Mouse (Mus musculus) layer of hippocampus, adult 8-10 months (tissue): ENCODE results near the gene Gm4737. TPM values are rescaled to one million over a fixed set of nuclear protein-coding genes. Genes with fewer than 3 reads are reported as not detected.
"Not testable (repeated sequence)": the region's sequence is repeated elsewhere in the genome, so short reads cannot be mapped to it uniquely, and the experiment has no call there.

Experiments
- DNase-seq, 2 experiments: peaks; one replicate each; pipeline ENCODE4 v3.0.0; 2022; ENCODE audit warnings: low spot score in 2 of 2
- total RNA-seq, 4 experiments: library from RNA; stranded (reverse); gene quantifications; 2 replicates each; pipeline ENCODE4 v1.2.4; 2022

Gm4737 gene
- total RNA-seq, result 10 to 100 TPM; 12.3 to 16.1 (median 14.4) TPM

DNA sequence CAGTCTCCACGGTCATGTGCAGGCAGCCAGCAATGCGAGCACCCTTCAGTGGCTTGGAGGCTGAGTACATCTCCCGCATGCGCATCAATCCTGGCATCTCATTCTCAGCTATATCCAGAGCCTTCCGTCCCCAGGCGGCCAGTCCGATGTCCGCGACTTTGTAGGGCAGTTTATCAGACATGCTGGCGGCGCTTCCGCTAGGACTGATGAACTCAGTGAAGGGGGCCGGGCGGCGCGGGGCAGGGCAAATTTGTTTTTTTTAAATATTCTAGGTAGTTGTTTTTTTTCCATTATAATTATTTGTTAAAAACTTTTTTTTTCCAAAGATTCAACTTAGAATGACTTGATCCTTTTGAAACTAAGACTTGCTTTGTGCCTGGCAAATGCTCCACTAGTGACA, at the start of gene Gm4737:
Gene Gm4737, minus strand, starts transcription at position 246 of the 400 bp plus-strand sequence.
- DNase-seq, result not testable (repeated sequence)

- no peak for DNase-seq
These were observed 40.9 kb upstream of the Gm4737 start for GRCm38 (mm10) chr16:46195792-46196191.

GRCm38 (mm10) chr16:46183096-46183495, 28.2 kb upstream of the Gm4737 start:
- no peak for DNase-seq

DNA sequence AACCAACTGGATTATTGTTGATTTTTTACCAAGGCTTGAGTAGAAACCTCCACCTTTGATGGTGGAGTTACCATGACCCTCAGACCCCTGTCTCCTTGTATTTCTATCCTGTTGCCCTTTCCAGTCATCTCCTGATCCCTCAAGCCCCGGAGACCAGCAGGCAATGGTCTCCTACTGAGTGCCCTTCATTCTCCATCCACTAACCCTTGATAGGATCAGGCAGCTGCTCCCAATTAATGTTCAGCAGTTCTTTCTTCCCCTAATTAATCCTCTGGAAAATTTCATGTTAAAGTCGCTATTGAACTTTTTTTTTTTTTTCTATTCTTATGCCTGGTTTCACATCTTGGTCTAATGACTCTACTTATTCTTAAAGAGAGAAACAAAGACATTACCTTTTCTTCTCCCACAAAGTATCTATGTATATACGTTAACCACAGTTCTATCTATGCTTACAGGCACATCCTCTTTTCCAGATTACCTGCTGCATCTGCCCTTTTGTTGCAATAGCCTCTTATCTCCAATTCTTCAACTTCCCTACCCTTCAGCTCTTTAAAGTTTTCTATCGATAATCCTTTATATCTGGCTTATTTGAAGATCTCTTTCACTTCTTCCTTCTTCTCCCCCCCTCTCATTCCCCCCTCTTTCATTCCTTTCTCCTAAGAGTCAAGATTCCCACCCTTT, 23.4 kb upstream of the Gm4737 start:
- DNase-seq, result no peak

DNA sequence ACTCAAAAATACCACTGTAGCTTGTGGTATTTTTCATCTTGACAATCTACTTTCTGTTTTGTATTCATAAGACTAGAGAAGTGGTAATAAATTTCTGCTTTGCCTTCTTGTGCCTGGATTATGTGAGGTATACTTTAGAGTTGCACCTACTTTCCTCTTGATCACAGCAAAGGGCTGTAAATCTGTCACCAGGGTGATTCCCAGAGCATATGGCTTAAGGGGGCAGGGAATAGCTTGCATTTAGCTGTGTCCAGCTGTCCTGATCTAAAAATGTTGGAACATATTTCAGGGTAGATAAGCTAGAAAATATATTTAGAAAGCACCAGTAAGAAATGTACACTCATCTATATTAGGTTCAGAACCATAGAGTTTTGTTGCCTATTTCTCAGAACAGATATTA, 18.2 kb upstream of the Gm4737 start:
- no peak for DNase-seq

DNA sequence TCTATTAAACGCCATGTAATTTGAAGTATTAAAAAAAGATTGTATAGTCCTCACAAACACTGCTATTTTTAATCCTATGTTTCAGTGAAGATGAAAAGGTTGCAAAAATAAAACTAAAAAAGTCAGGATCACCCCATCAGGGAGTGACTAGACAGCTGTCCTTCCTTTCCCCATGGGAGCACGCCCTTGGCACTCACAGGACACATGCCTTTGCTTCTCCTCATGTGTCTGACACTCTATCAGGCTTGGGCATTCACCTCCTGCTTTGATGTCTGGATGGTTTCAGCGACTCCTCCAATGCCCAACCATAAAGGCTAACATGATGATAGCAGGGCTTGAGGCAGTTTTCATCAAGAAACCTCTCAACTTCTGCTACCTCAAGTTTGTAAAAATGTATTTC, 12.1 kb upstream of the Gm4737 start:
- no peak for DNase-seq

GRCm38 (mm10) chr16:46165305-46165704, 10.4 kb upstream of the Gm4737 start:
- no peak for DNase-seq

DNA sequence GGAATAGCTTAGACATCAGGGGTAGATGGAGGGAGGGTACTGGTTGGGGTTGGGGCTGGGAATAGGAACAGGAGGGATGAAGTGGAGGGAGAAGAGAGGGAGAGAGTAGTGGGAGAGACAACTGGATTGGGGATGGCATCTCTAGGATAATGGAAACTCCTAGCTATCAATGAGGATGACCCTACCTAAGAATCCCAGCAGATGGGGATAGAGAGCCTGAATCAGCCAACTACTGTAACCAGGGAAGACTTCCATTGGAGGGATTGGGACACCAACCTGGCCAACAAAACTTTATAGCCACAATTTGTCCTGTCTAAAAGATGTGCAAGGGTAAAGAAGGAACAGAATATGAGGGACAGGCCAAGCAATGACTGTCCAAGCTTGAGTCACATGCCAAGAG, 3.7 kb downstream of the Gm4737 start:
- DNase-seq, result no peak

DNA sequence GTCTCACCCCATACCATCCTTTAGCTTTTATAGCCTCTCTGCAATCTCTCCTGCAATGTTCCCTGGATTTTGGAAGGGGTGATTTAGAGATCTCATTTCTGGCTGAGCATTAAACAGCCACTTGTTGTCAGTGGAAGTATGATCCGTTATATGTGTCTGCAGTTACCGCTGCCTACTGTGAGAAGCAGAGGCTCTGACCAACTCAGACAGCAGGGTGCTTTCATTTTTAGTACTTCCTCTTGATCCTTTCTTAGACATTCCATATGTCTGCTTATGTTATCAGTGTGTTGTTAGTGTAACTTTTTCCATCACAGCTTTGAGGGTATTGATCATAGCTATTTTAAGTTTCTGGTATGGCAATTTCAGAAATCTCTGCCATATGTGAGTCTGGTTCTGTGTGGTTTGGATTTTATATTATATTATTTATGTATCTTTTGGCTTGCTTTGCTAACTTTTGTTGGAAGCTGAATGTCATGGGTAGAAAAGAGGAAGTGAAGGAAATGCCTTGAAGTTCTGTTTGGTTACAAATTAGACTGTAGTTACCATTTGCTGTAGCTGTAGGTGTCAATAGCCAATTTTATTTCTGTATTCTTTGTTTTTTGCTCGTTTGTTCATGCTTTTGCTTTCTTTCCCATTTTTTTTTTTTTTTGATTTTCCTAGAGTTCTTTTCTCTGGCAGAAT, 6.1 kb downstream of the Gm4737 start:
- DNase-seq, result no peak

- no peak for DNase-seq
These were observed 7.9 kb downstream of the Gm4737 start for GRCm38 (mm10) chr16:46146962-46147361.

DNA sequence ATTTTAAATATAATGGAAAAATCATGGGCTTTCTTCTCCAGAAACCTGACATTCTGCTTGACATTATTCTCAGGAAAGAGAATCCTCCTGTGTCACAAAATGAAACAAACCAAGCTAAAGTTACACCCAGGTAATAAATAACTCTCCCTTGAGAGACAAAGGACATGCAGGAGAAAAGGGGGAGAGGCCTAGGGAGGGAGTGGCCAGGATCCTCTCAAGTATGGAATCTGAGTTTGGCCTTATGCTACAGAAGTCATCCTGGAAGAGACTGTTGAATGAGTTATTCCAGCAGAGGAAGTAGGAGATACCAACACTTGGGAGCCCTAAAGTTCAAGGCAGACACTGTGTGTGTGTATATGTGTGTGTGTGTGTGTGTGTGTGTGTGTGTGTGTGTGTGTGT, 32.6 kb downstream of the Gm4737 start:
- DNase-seq, result no peak

- peak in 1 of 2 experiments; percentile 19 for DNase-seq
These were observed 33.5 kb downstream of the Gm4737 start for GRCm38 (mm10) chr16:46121420-46121819.

DNA sequence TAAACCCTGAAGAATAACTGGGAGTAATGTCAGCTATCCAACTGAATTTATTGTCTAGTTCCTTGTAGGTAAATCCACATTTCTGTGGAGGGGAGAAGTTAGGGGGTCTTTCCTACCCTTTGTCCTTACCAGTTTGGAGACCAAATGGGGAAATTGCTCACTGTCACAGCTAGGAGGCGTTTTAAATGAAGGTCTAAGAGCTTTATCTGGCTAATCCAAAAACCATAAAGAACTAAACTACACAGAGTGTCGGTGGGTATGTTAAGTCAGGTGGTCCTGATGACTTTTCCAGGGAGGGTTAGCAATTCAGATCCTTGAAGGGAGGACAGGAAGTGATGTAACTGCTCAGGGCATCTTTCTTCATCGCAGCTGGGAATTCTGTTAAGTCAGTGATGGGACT, 34.3 kb downstream of the Gm4737 start:
- no peak for DNase-seq

- DNase-seq, result no peak
These were observed 34.9 kb downstream of the Gm4737 start, which contains the start of gene Cd96 for GRCm38 (mm10) chr16:46120020-46120419. Gene Cd96 (minus strand): TSS chr16:46120251.

- DNase-seq, result no peak
These were observed 37.2 kb downstream of the Gm4737 start for GRCm38 (mm10) chr16:46117645-46118044.

DNA sequence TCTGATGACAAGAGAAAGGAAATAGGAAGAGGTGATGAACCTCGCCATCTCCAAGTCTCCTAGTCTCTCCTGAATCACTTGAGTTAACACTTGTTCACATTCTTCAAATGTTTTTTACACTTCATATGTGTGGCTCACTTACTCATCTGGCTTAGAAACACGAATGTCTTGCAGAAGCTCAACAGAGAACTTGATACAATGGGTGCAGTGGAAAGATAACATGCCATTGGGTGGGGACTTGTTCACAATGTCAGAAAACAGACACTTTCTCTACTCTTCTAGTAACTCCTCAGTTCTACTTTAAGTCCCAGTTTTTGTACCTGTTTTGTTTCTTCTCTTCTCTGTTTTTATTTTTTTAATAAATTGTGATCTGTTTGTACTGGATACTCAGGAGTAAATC, 40.1 kb downstream of the Gm4737 start:
- DNase-seq, result no peak

DNA sequence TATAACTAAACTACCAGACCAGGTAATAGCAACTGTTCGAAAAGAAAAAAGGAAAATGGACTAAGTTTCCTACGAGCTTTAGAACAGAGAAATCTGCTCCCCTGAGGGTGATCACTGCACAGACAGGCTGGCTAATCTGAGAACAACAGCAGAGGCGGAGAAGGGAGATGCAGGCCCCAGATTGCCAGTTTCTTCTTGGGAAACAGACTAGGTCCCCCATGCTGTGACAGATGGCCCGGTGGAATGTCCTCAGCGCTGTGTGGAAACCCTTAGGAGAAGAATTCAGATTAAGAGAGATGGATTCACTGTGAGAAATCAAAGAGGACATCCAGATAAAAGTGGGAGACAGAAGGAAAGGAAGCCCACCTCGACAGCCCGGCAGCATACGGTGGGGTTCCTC, 45.3 kb downstream of the Gm4737 start:
- peak; percentile 14 to 36 for DNase-seq

- no peak for DNase-seq
These were observed 47.4 kb downstream of the Gm4737 start for GRCm38 (mm10) chr16:46107431-46107830.

- DNase-seq, result no peak
These were observed 50.4 kb downstream of the Gm4737 start for GRCm38 (mm10) chr16:46104491-46104890.
